Mouse (Mus musculus): Measurements from ENCODE around the gene Zfp575.

DNA sequence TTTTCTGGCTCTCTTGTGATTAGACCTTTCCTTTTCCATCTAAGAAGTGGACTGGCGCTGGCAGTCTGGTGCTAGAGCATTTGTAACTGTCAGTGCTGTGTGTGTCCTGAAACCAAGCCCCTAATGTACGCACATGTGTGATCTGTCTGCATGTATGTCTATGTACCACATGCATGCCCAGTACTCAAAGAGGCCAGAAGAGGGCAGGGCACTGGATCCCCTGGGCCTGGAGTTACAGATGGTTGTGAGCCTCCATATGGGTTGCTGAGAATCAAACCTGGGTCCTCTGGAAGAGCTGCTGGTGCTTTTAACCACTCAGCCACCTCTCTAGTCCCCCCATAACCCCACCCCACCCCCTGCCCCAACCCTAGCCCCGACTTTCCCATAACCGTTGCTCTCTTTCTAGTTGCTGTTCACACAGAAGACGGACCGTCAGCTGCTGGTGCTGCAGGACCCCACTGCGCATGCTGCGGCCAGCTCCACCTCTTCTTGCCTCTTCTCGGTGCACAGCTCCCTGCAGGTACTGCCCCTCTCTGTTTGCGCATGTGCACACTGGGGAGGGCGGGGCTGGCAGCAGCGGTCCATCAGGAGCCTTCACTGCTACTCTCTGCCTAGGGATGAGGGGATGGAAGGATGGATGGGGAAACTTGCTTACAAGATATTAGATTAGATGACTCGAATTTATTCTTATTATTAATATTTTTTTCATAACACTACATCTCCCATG is 32.4 kb upstream of the Zfp575 start:
- no peak for TF ChIP-seq CTCF (IDR thresholded peaks at IDR 0.05; ENCODE audit: borderline replicate concordance, insufficient read depth, low read depth, low read length)
- TF ChIP-seq POLR2A (IDR thresholded peaks at IDR 0.05; ENCODE audit: borderline replicate concordance, insufficient read depth, low read length) = no peak

Data from cerebellum, adult 2 months (tissue).